Mouse (Mus musculus): ENCODE data around the gene Lcmt1.

Gene Lcmt1

GRCm38 (mm10) chr7:123399286-123399685 lies 29.7 kb downstream of the Lcmt1 start:
- DNase-seq (ENCODE audit: low spot score in 2 of 2), result no peak

- no peak for DNase-seq (ENCODE audit: low spot score in 2 of 2)
Observed at GRCm38 (mm10) chr7:123401121-123401520, 31.5 kb downstream of the Lcmt1 start.

GRCm38 (mm10) chr7:123404198-123404597 lies 34.6 kb downstream of the Lcmt1 start:
- no peak for DNase-seq (ENCODE audit: low spot score in 2 of 2)

GRCm38 (mm10) chr7:123405619-123406018 lies 36.0 kb downstream of the Lcmt1 start:
- no peak for DNase-seq (ENCODE audit: low spot score in 2 of 2)

- no peak for DNase-seq (ENCODE audit: low spot score in 2 of 2)
Observed at GRCm38 (mm10) chr7:123406988-123407387, 37.4 kb downstream of the Lcmt1 start.

DNA sequence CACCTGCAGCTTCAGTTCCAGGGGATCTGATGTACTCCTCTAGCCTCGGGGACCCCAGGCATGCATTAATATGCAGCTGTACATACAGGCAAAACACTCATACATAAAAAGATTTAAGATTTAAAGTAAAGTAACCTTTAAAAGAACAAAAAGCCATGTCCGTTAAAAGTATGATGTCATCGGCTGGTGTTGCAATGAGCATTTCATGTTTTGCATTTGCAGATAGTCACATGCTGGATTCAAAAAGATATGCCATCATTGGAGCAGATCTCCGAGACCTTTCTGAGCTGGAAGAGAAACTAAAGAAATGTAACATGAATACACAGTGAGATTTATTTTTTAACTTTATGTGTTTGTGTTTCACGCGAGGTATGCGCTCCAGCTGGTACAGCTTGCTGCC lies 40.9 kb downstream of the Lcmt1 start:
- DNase-seq (ENCODE audit: low spot score in 2 of 2), result no peak

GRCm38 (mm10) chr7:123411109-123411508 lies 41.5 kb downstream of the Lcmt1 start:
- peak in 1 of 2 experiments; percentile 25 for DNase-seq (ENCODE audit: low spot score in 2 of 2)

DNA sequence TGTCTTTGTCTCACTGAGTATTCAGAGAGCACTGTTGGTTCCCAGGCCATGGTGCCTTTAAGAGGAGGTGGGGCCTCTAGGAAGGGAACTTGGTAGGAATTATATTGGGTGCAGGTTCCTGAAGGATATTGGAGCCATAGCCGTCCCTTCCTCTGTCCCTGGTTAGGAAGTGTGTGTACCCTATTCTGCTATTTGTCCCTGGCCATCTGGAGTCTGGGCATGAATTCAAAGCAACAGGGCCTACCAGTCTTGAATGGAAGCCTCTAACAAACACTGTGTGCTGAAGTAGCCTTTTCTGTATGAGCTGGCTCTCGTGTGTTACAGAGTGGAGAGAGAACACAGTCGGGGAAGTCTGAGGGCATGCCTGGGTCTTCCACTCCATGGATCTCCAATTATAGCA lies 42.6 kb downstream of the Lcmt1 start:
- no peak for DNase-seq (ENCODE audit: low spot score in 2 of 2)

GRCm38 (mm10) chr7:123416803-123417202 lies 47.2 kb downstream of the Lcmt1 start:
- no peak for DNase-seq (ENCODE audit: low spot score in 2 of 2)

GRCm38 (mm10) chr7:123417661-123418060 lies 48.1 kb downstream of the Lcmt1 start:
- no peak for DNase-seq (ENCODE audit: low spot score in 2 of 2)

DNA sequence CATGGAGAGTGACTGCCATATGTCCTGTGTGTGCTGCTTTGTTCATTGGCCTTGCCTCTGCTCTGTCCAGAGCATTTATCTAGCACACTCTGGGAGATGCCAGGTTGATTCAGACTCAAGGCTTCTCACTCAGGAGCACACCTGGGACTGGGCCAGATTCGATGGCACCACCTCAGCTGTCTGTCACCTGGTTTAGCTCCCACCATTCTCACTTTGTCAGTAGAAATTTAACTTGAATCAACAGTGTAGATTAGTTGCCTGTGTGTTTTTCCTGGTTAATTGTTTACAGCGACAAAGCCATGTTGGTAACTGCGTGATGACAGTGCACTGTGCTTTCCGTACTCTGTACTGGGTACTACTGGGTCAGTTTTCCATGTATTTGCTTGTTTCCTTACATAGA lies 50.4 kb downstream of the Lcmt1 start:
- no peak for DNase-seq (ENCODE audit: low spot score in 2 of 2)

- DNase-seq (ENCODE audit: low spot score in 2 of 2), result no peak
Observed at GRCm38 (mm10) chr7:123421958-123422357, 52.4 kb downstream of the Lcmt1 start.

DNA sequence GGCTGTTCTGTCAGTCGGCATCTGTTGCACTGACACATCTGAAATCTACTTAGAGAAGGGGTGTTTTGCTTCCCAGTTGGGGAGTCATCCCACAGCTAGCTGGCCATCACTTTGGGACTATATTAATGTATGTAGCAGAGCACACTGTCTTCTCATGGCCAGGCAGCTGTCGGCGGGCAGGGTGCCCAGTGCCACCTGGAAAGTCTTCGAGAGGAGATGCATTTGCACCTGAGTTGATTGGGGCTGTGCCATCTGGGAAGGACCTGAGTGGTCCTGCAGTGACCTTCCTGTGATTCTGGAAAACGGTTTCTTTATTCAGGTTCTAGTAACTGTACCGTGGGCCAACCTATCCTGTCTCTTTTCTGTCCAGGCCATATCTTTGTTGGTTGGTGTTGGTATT lies 54.7 kb downstream of the Lcmt1 start:
- no peak for DNase-seq (ENCODE audit: low spot score in 2 of 2)

GRCm38 (mm10) chr7:123425134-123425757 lies 55.7 kb downstream of the Lcmt1 start:
- DNase-seq (ENCODE audit: low spot score in 2 of 2), result no peak

GRCm38 (mm10) chr7:123429624-123430410 lies 60.2 kb downstream of the Lcmt1 start:
- no peak for DNase-seq (ENCODE audit: low spot score in 2 of 2)

GRCm38 (mm10) chr7:123430411-123430705 lies 60.8 kb downstream of the Lcmt1 start:
- no peak for DNase-seq (ENCODE audit: low spot score in 2 of 2)

GRCm38 (mm10) chr7:123431206-123431605 lies 61.6 kb downstream of the Lcmt1 start:
- DNase-seq (ENCODE audit: low spot score in 2 of 2), result no peak

DNA sequence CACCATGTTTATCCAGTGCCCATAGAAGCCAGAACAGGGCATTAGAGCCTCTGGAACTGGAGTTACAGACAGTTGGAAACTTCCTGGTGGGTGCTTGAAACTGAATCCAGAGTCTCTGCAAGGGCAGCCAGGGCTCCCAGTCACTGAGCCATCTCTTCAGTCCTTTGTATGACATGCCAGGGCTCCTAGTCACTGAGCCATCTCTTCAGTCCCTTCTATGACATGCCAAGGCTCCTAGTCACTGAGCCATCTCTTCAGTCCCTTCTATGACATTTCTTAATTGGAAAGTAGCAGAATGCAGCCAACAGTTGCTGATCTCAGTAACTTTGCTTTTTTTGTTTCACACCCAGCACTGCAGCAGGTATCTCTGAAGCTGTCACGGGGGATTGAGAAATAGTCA lies 72.5 kb downstream of the Lcmt1 start:
- DNase-seq (ENCODE audit: low spot score in 2 of 2), result no peak

DNA sequence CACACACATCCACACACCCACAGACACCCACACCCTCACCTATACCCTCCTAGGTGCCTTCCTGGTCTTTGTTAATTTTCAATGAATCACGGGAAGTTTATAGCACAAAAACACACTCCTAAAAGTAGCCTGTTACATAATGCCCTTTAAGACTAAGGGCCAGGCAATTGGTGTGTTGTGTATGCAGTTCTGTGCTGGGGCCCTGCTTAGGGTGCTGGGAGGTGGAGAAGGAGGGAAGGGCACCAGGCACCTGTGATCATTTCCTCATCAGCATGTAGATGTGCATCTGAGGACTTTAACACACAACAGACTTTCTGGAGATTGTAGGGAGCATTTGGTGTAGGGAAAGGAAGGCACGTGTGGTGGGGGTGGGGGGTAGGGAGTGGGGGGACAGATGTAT lies 79.2 kb downstream of the Lcmt1 start:
- no peak for DNase-seq (ENCODE audit: low spot score in 2 of 2)

GRCm38 (mm10) chr7:123449676-123450075 lies 80.1 kb downstream of the Lcmt1 start:
- DNase-seq (ENCODE audit: low spot score in 2 of 2), result no peak

DNA sequence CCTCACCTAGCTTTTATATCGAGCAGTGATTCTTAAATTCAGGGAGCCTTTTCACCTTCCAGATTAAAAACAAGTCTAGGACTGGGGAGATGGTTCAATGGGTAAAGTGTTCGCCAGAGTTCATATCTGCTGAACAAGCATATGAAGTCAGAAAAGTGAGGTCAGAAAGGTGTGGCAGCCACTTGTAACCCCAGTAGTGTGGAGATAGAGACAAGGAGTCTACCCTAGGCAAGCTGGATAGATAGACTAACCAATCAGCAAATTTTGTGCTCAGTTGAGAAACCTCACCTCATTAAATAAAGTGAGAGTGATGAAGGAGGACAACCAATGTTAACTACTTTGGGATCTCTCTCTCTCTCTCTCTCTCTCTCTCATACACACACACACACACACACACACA lies 80.9 kb downstream of the Lcmt1 start:
- no peak for DNase-seq (ENCODE audit: low spot score in 2 of 2)

GRCm38 (mm10) chr7:123452551-123452950 lies 83.0 kb downstream of the Lcmt1 start:
- no peak for DNase-seq (ENCODE audit: low spot score in 2 of 2)

GRCm38 (mm10) chr7:123453066-123453465 lies 83.5 kb downstream of the Lcmt1 start:
- DNase-seq (ENCODE audit: low spot score in 2 of 2), result no peak

DNA sequence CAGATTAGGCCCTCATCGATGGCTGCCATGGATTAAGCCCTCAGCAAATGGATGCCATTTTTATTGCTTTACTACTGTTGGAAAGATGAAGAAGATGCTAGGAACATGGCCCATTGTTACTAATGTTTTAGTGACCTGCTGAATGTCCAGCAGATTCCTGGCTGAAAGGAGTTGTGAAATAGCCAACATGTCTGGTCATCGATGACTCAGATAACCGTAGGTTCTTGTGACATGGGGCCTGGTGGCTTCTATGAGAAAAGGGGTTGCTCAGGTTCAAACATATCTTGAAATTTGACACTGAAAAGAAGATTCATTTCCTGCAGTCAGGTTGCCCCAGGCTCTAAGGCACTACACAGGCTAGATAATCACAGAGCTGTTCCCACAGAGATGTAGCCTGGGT lies 85.5 kb downstream of the Lcmt1 start:
- no peak for DNase-seq (ENCODE audit: low spot score in 2 of 2)
